Mouse (Mus musculus) forebrain, embryonic 16.5 days (tissue): ENCODE data around the gene Zfp326. TPM values are rescaled to one million over a fixed set of nuclear protein-coding genes. Genes with fewer than 3 reads are reported as not detected.

Experiments
- ATAC-seq: fragments of 200-750 bp; cut with Nextera tagmentation; 2 replicates; pipeline ENCODE4 v1.8.0; 2017; ENCODE audit warnings: mild to moderate bottlenecking, moderate library complexity
- H3K27ac ChIP-seq: fragments of 300-500 bp; sonication (generic); 2 replicates; pipeline ENCODE4 v1.5.1; 2014; ENCODE audit warnings: low read length, control low read depth
- H3K27me3 ChIP-seq: fragments of 300-500 bp; sonication (generic); replicated peaks from 2 replicates; pipeline ENCODE4 v1.6.1; 2014; ENCODE audit warnings: low read length; ENCODE audit not compliant: control insufficient read depth, insufficient read depth
- H3K36me3 ChIP-seq: fragments of 300-500 bp; sonication (generic); 2 replicates; pipeline ENCODE4 v1.6.1; 2014; ENCODE audit not compliant: control insufficient read depth, insufficient read depth
- H3K4me1 ChIP-seq: fragments of 300-500 bp; sonication (generic); replicated peaks from 2 replicates; pipeline ENCODE4 v1.6.1; 2014; ENCODE audit warnings: low read length; ENCODE audit not compliant: control insufficient read depth, insufficient read depth
- H3K4me2 ChIP-seq: fragments of 300-500 bp; sonication (generic); 2 replicates; pipeline ENCODE4 v1.6.1; 2014; ENCODE audit warnings: mild to moderate bottlenecking, low read length, control low read depth
- H3K4me3 ChIP-seq: fragments of 300-500 bp; sonication (generic); replicated peaks from 2 replicates; pipeline ENCODE4 v1.5.1; 2014; ENCODE audit warnings: mild to moderate bottlenecking, low read length, control low read depth
- H3K9ac ChIP-seq: fragments of 300-500 bp; sonication (generic); replicated peaks from 2 replicates; pipeline ENCODE4 v1.6.1; 2014; ENCODE audit warnings: low read depth, low read length, control low read depth
- H3K9me3 ChIP-seq: fragments of 300-500 bp; sonication (generic); 2 replicates; pipeline ENCODE4 v1.6.1; 2016; ENCODE audit warnings: low read length; ENCODE audit not compliant: control insufficient read depth
- WGBS: fragments of 180-500 bp; shearing (Covaris S2); extraction: QIAGEN DNeasy Blood & Tissue Kit; methylation state at CpG from one replicate; pipeline ENCODE4 v1.1.7; 2014; 5-methylcytosine and 5-hydroxymethylcytosine counted together
- polyA plus RNA-seq: library from polyadenylated mRNA; unstranded; fragments of >200 nt; fragmentation: Nextera tagmentation; extraction: Ambion mirVana; gene quantifications from 2 replicates; pipeline ENCODE4 v1.2.1, GENCODE M21; 2015

Zfp326 gene
- polyA plus RNA-seq, 1 experiment from 2014 or later: 56.3 TPM

GRCm38 (mm10) chr5:105874476-105874875 lies 1.9 kb upstream of the Zfp326 start:
- 95% methylated on average over 11 of the region's 11 CpGs for WGBS
- Histone ChIP-seq H3K4me1 (peaks cover 17% of the 10 kb centered on the region), H3K27me3 (no peaks in the 10 kb centered on the region), H3K36me3 (no peaks in the 10 kb centered on the region), H3K4me3 (no peak overlapping the region), H3K4me2 (no peak overlapping the region), H3K9ac (no peak overlapping the region), H3K9me3 (no peaks in the 10 kb centered on the region), H3K27ac (no peak overlapping the region)
- no peak for ATAC-seq

- Histone ChIP-seq H3K27ac (peak overlapping the region; percentile 79), H3K36me3 (no peaks in the 10 kb centered on the region), H3K4me1 (peaks cover 22% of the 10 kb centered on the region), H3K4me3 (peak overlapping the region; percentile 56), H3K4me2 (peak overlapping the region; percentile 91), H3K27me3 (no peaks in the 10 kb centered on the region), H3K9ac (peak overlapping the region; percentile 99), H3K9me3 (no peaks in the 10 kb centered on the region)
- ATAC-seq: no peak; the same call in 1 of the 2 replicates
- WGBS: under 1% methylated on average over 46 of the region's 46 CpGs
These were observed 785 bp downstream of the Zfp326 start for GRCm38 (mm10) chr5:105876925-105877774.

- no peak for ATAC-seq
- H3K9me3 ChIP-seq: no peaks in the 10 kb centered on the region
- H3K9ac ChIP-seq: no peak overlapping the region
- 94% methylated on average over 4 of the region's 4 CpGs for WGBS
- peaks cover 12% of the 10 kb centered on the region; the same call in 1 of the 2 replicates for H3K36me3 ChIP-seq
- no peak overlapping the region for H3K27ac ChIP-seq
- no peak overlapping the region for H3K4me3 ChIP-seq
- no peak overlapping the region for H3K4me2 ChIP-seq
- H3K4me1 ChIP-seq: 0 out of 2 replicates have a peak, but pooled peaks cover 3% of the 10 kb centered on the region
- no peaks in the 10 kb centered on the region for H3K27me3 ChIP-seq
These were observed 11.0 kb downstream of the Zfp326 start for GRCm38 (mm10) chr5:105887317-105887716.

- H3K4me2 ChIP-seq: no peak overlapping the region
- peaks cover 18% of the 10 kb centered on the region for H3K36me3 ChIP-seq
- ATAC-seq: no peak
- H3K9ac ChIP-seq: no peak overlapping the region
- no peaks in the 10 kb centered on the region for H3K27me3 ChIP-seq
- no peak overlapping the region for H3K4me3 ChIP-seq
- 0 out of 2 replicates have a peak, but pooled peaks cover 3% of the 10 kb centered on the region for H3K4me1 ChIP-seq
- H3K27ac ChIP-seq: no peak overlapping the region
- H3K9me3 ChIP-seq: no peaks in the 10 kb centered on the region
- 96% methylated on average over 4 of the region's 4 CpGs for WGBS
These were observed 21.8 kb downstream of the Zfp326 start for GRCm38 (mm10) chr5:105898161-105898560.

GRCm38 (mm10) chr5:105909209-105909608 lies 32.8 kb downstream of the Zfp326 start:
- no peaks in the 10 kb centered on the region for H3K27me3 ChIP-seq
- 93% methylated on average over 5 of the region's 5 CpGs for WGBS
- no peak overlapping the region for H3K27ac ChIP-seq
- H3K9ac ChIP-seq: no peak overlapping the region
- H3K36me3 ChIP-seq: peaks cover 22% of the 10 kb centered on the region
- no peak overlapping the region for H3K4me3 ChIP-seq
- no peak for ATAC-seq
- no peaks in the 10 kb centered on the region for H3K4me1 ChIP-seq
- H3K9me3 ChIP-seq: no peaks in the 10 kb centered on the region
- H3K4me2 ChIP-seq: no peak overlapping the region

GRCm38 (mm10) chr5:105909671-105910070 lies 33.3 kb downstream of the Zfp326 start:
- no peaks in the 10 kb centered on the region for H3K9me3 ChIP-seq

GRCm38 (mm10) chr5:105911498-105911897 lies 35.1 kb downstream of the Zfp326 start:
- Histone ChIP-seq H3K9ac (no peak overlapping the region), H3K36me3 (peaks cover 32% of the 10 kb centered on the region), H3K4me3 (no peak overlapping the region), H3K4me1 (no peaks in the 10 kb centered on the region), H3K27ac (no peak overlapping the region), H3K9me3 (no peaks in the 10 kb centered on the region), H3K4me2 (no peak overlapping the region), H3K27me3 (no peaks in the 10 kb centered on the region)
- 85% methylated on average over 5 of the region's 5 CpGs for WGBS
- ATAC-seq: no peak

More at GRCm38 (mm10) chr5:105909671-105910070, 33.3 kb downstream of the Zfp326 start:
- Histone ChIP-seq H3K4me3 (no peak overlapping the region), H3K4me2 (no peak overlapping the region), H3K27me3 (no peaks in the 10 kb centered on the region), H3K9ac (no peak overlapping the region), H3K36me3 (peaks cover 22% of the 10 kb centered on the region), H3K4me1 (no peaks in the 10 kb centered on the region), H3K27ac (no peak overlapping the region)
- 94% methylated on average over 3 of the region's 3 CpGs for WGBS
- no peak for ATAC-seq

GRCm38 (mm10) chr5:105917398-105917797 lies 41.0 kb downstream of the Zfp326 start:
- WGBS: 69% methylated on average over 3 of the region's 3 CpGs
- Histone ChIP-seq H3K9ac (no peak overlapping the region), H3K4me1 (no peaks in the 10 kb centered on the region), H3K4me2 (no peak overlapping the region), H3K36me3 (peaks cover 18% of the 10 kb centered on the region), H3K4me3 (no peak overlapping the region), H3K27me3 (no peaks in the 10 kb centered on the region), H3K27ac (no peak overlapping the region), H3K9me3 (no peaks in the 10 kb centered on the region)
- no peak for ATAC-seq

- Histone ChIP-seq H3K27me3 (no peaks in the 10 kb centered on the region), H3K27ac (no peak overlapping the region), H3K4me1 (no peaks in the 10 kb centered on the region), H3K36me3 (peaks cover 18% of the 10 kb centered on the region), H3K4me2 (no peak overlapping the region), H3K4me3 (no peak overlapping the region), H3K9ac (no peak overlapping the region), H3K9me3 (no peaks in the 10 kb centered on the region)
- 85% methylated on average over 6 of the region's 6 CpGs for WGBS
- ATAC-seq: no peak
These were observed 41.9 kb downstream of the Zfp326 start for GRCm38 (mm10) chr5:105918289-105918688.
